Mouse (Mus musculus): Measurements from ENCODE around the gene Tnfrsf4.

DNA sequence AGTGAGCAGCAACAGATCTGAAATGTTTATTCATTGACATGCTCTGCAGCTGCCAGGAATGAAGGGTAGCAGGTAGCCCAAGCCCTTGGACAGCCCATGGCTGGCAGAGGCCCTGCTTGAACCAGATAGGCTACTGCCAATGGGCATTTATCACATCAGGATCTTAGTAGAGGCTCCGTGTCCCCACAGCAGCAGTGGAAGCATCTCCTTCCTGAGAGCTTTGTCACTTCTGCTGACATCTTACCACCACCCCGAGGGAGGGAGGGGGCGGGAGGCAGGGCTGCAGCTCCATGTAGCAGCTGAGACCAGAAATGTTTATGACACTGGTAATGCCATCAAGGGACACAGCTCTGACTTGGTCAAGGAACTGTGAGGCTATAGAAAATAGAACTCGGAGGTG is 19.2 kb downstream of the Tnfrsf4 start:
- TF ChIP-seq CTCF (IDR thresholded peaks at IDR 0.05; ENCODE audit: low read depth) (no peak), EP300 (IDR thresholded peaks at IDR 0.05; ENCODE audit: low read depth) (no peak)
